Mouse (Mus musculus): ENCODE results near the gene Taar7e. TPM values are rescaled to one million over a fixed set of nuclear protein-coding genes. Genes with fewer than 3 reads are reported as not detected.
"Not testable (repeated sequence)": the region's sequence is repeated elsewhere in the genome, so short reads cannot be mapped to it uniquely, and the experiment has no call there.

Gene Taar7e
- polyA plus RNA-seq, 1 experiment from 2014 or later, result not detected

DNA sequence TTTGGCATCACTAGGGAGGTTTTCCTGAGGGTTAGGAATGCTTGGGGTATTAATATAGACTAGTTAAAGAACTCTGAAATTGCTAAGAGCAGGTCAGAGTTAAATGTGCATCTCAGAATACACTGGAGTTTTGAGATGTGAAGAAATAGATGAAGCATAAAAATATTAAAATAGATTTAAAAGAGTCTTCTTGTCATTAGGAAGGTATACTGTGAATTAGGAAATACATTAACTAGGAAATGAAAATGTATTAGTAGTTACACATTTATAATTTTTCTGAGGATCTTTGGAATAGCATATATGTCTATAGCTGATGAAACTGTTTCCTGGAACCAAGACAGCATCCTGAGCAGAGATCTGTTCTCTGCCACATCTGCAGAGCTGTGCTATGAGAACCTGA lies 11.8 kb downstream of the Taar7e start, which contains the start of gene Taar7f:
Gene Taar7f, plus strand, starts transcription at position 301 of the 400 bp plus-strand sequence.
- H3K4me1 ChIP-seq (ENCODE audit: control insufficient read depth, insufficient read depth, low read length), result no peaks in the 10 kb centered on the region
- no peak within 1 kb of the TSS for H3K9ac ChIP-seq (ENCODE audit: low read length)
- no peak for DNase-seq (ENCODE audit: low spot score, missing footprints)
- H3K36me3 ChIP-seq (ENCODE audit: control insufficient read depth, insufficient read depth, low read length), result no peaks in the 10 kb centered on the region
- no peaks in the 10 kb centered on the region for H3K27me3 ChIP-seq (ENCODE audit: control insufficient read depth, insufficient read depth, low read length)
- H3K9me3 ChIP-seq (ENCODE audit: control insufficient read depth, low read length), result no peaks in the 10 kb centered on the region
- H3K27ac ChIP-seq (ENCODE audit: low read depth, low read length), result no peak within 1 kb of the TSS
- no peak within 1 kb of the TSS for H3K4me3 ChIP-seq (ENCODE audit: low read depth, low read length)
- H3K4me2 ChIP-seq, result no peak within 1 kb of the TSS
- ATAC-seq (ENCODE audit: low FRiP score), result no peak

- no peaks in the 10 kb centered on the region for H3K36me3 ChIP-seq (ENCODE audit: control insufficient read depth, insufficient read depth, low read length)
- no peak overlapping the region for H3K4me3 ChIP-seq (ENCODE audit: low read depth, low read length)
- no peak overlapping the region for H3K4me2 ChIP-seq
- H3K9me3 ChIP-seq (ENCODE audit: control insufficient read depth, low read length), result no peaks in the 10 kb centered on the region
- no peaks in the 10 kb centered on the region for H3K4me1 ChIP-seq (ENCODE audit: control insufficient read depth, insufficient read depth, low read length)
- no peak for DNase-seq (ENCODE audit: low spot score, missing footprints)
- 83% methylated on average over 5 of the region's 5 CpGs for WGBS
- no peak overlapping the region for H3K27ac ChIP-seq (ENCODE audit: low read depth, low read length)
- ATAC-seq (ENCODE audit: low FRiP score), result no peak
- no peaks in the 10 kb centered on the region for H3K27me3 ChIP-seq (ENCODE audit: control insufficient read depth, insufficient read depth, low read length)
- no peak overlapping the region for H3K9ac ChIP-seq (ENCODE audit: low read length)
These were observed 14.6 kb downstream of the Taar7e start for GRCm38 (mm10) chr10:24052039-24052438.

DNA sequence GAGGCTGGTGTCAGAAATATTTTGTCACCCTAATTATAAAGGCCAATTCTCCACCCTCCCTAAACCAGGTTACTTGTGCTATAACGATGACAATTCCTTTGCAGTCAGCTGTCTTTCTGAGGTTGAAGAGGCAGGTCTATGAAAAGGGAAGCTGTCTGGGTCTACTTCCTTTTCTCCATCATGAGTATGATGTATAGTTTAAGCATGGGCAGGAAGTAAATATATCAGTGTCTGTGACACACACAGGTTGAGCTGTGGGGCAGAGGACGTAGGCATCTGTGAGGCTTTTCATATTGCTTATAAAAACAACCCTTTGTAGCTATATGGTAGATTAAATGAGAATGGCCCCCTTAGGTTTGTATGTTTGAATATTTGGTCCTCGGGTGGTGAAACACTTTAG lies 21.6 kb downstream of the Taar7e start:
- Histone ChIP-seq H3K27ac (ENCODE audit: low read depth, low read length) (no peak overlapping the region), H3K4me2 (no peak overlapping the region), H3K4me1 (ENCODE audit: control insufficient read depth, insufficient read depth, low read length) (no peaks in the 10 kb centered on the region), H3K9ac (ENCODE audit: low read length) (no peak overlapping the region), H3K4me3 (ENCODE audit: low read depth, low read length) (no peak overlapping the region), H3K36me3 (ENCODE audit: control insufficient read depth, insufficient read depth, low read length) (no peaks in the 10 kb centered on the region), H3K27me3 (ENCODE audit: control insufficient read depth, insufficient read depth, low read length) (no peaks in the 10 kb centered on the region), H3K9me3 (ENCODE audit: control insufficient read depth, low read length) (no peaks in the 10 kb centered on the region)
- no peak for DNase-seq (ENCODE audit: low spot score, missing footprints)
- no peak for ATAC-seq (ENCODE audit: low FRiP score)
- WGBS, result 91% methylated on average over 3 of the region's 3 CpGs

GRCm38 (mm10) chr10:24074751-24075150 lies 37.3 kb downstream of the Taar7e start:
- not testable (repeated sequence) for H3K4me2 ChIP-seq; H3K36me3 ChIP-seq (ENCODE audit: control insufficient read depth, insufficient read depth, low read length); H3K9me3 ChIP-seq (ENCODE audit: control insufficient read depth, low read length); H3K4me3 ChIP-seq (ENCODE audit: low read depth, low read length); H3K27me3 ChIP-seq (ENCODE audit: control insufficient read depth, insufficient read depth, low read length); DNase-seq (ENCODE audit: low spot score, missing footprints); H3K4me1 ChIP-seq (ENCODE audit: control insufficient read depth, insufficient read depth, low read length); H3K9ac ChIP-seq (ENCODE audit: low read length); ATAC-seq (ENCODE audit: low FRiP score); H3K27ac ChIP-seq (ENCODE audit: low read depth, low read length)
- 54% methylated on average over 2 of the region's 2 CpGs for WGBS

GRCm38 (mm10) chr10:24076200-24076599 lies 38.8 kb downstream of the Taar7e start, which contains the start of gene Taar8a:
Taar8a (plus strand) TSS chr10:24076500.
- ATAC-seq (ENCODE audit: low FRiP score); H3K4me3 ChIP-seq (ENCODE audit: low read depth, low read length); H3K4me2 ChIP-seq; H3K4me1 ChIP-seq (ENCODE audit: control insufficient read depth, insufficient read depth, low read length); DNase-seq (ENCODE audit: low spot score, missing footprints); H3K27me3 ChIP-seq (ENCODE audit: control insufficient read depth, insufficient read depth, low read length); H3K36me3 ChIP-seq (ENCODE audit: control insufficient read depth, insufficient read depth, low read length); H3K9ac ChIP-seq (ENCODE audit: low read length); H3K9me3 ChIP-seq (ENCODE audit: control insufficient read depth, low read length); H3K27ac ChIP-seq (ENCODE audit: low read depth, low read length): not testable (repeated sequence)
- 84% methylated on average over 2 of the region's 4 CpGs for WGBS

DNA sequence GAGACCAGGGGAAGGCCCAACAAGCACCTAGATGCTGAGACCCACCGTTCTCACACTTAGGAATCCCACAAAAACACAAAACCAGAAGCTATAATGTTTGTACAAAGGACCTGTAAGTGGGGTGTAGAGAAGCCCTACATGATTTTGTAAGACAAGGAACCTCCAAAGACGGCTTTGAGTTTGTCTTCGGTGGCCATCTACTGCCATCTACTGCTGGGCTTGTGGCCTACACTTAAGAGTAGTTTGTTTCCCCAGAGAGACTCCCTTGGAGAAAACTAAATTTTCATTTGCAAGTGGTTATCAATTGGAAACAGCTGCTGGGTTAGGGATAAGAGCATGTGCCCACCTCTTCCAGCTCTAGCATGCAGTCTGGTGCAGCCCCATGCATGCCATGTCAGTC lies 42.8 kb downstream of the Taar7e start:
- 52% methylated on average over 3 of the region's 3 CpGs for WGBS
- no peaks in the 10 kb centered on the region for H3K36me3 ChIP-seq (ENCODE audit: control insufficient read depth, insufficient read depth, low read length)
- H3K4me3 ChIP-seq (ENCODE audit: low read depth, low read length), result no peak overlapping the region
- H3K9me3 ChIP-seq (ENCODE audit: control insufficient read depth, low read length), result no peaks in the 10 kb centered on the region
- H3K27me3 ChIP-seq (ENCODE audit: control insufficient read depth, insufficient read depth, low read length), result no peaks in the 10 kb centered on the region
- DNase-seq (ENCODE audit: low spot score, missing footprints) (no peak), ATAC-seq (ENCODE audit: low FRiP score) (0 out of 2 replicates have a peak, but pooled peaks have one; percentile 14)
- H3K4me2 ChIP-seq, result no peak overlapping the region
- H3K9ac ChIP-seq (ENCODE audit: low read length), result no peak overlapping the region
- H3K4me1 ChIP-seq (ENCODE audit: control insufficient read depth, insufficient read depth, low read length), result no peaks in the 10 kb centered on the region
- no peak overlapping the region for H3K27ac ChIP-seq (ENCODE audit: low read depth, low read length)

GRCm38 (mm10) chr10:24085936-24086335 lies 48.5 kb downstream of the Taar7e start:
- H3K27me3 ChIP-seq (ENCODE audit: control insufficient read depth, insufficient read depth, low read length), result no peaks in the 10 kb centered on the region
- H3K4me2 ChIP-seq, result no peak overlapping the region
- H3K27ac ChIP-seq (ENCODE audit: low read depth, low read length), result no peak overlapping the region
- WGBS, result 54% methylated on average over 5 of the region's 5 CpGs
- H3K9ac ChIP-seq (ENCODE audit: low read length), result no peak overlapping the region
- no peaks in the 10 kb centered on the region for H3K36me3 ChIP-seq (ENCODE audit: control insufficient read depth, insufficient read depth, low read length)
- DNase-seq (ENCODE audit: low spot score, missing footprints), result no peak
- no peak overlapping the region for H3K4me3 ChIP-seq (ENCODE audit: low read depth, low read length)
- H3K4me1 ChIP-seq (ENCODE audit: control insufficient read depth, insufficient read depth, low read length), result no peaks in the 10 kb centered on the region
- ATAC-seq (ENCODE audit: low FRiP score), result no peak
- H3K9me3 ChIP-seq (ENCODE audit: control insufficient read depth, low read length), result no peaks in the 10 kb centered on the region

GRCm38 (mm10) chr10:24086555-24086954 lies 49.1 kb downstream of the Taar7e start:
- H3K9ac ChIP-seq (ENCODE audit: low read length), result no peak overlapping the region
- no peaks in the 10 kb centered on the region for H3K4me1 ChIP-seq (ENCODE audit: control insufficient read depth, insufficient read depth, low read length)
- no peak overlapping the region for H3K4me3 ChIP-seq (ENCODE audit: low read depth, low read length)
- ATAC-seq (ENCODE audit: low FRiP score) (no peak), DNase-seq (ENCODE audit: low spot score, missing footprints) (no peak)
- H3K27me3 ChIP-seq (ENCODE audit: control insufficient read depth, insufficient read depth, low read length), result no peaks in the 10 kb centered on the region
- no peak overlapping the region for H3K4me2 ChIP-seq
- H3K27ac ChIP-seq (ENCODE audit: low read depth, low read length), result no peak overlapping the region
- no peaks in the 10 kb centered on the region for H3K36me3 ChIP-seq (ENCODE audit: control insufficient read depth, insufficient read depth, low read length)
- 79% methylated on average over 5 of the region's 5 CpGs for WGBS
- H3K9me3 ChIP-seq (ENCODE audit: control insufficient read depth, low read length), result no peaks in the 10 kb centered on the region

- H3K9me3 ChIP-seq (ENCODE audit: control insufficient read depth, low read length), result no peaks in the 10 kb centered on the region
- no peaks in the 10 kb centered on the region for H3K4me1 ChIP-seq (ENCODE audit: control insufficient read depth, insufficient read depth, low read length)
- H3K36me3 ChIP-seq (ENCODE audit: control insufficient read depth, insufficient read depth, low read length), result no peaks in the 10 kb centered on the region
- ATAC-seq (ENCODE audit: low FRiP score) (no peak), DNase-seq (ENCODE audit: low spot score, missing footprints) (no peak)
- H3K4me3 ChIP-seq (ENCODE audit: low read depth, low read length), result no peak overlapping the region
- H3K9ac ChIP-seq (ENCODE audit: low read length), result no peak overlapping the region
- H3K4me2 ChIP-seq, result no peak overlapping the region
- H3K27me3 ChIP-seq (ENCODE audit: control insufficient read depth, insufficient read depth, low read length), result no peaks in the 10 kb centered on the region
- WGBS, result 79% methylated on average over 2 of the region's 2 CpGs
- no peak overlapping the region for H3K27ac ChIP-seq (ENCODE audit: low read depth, low read length)
These were observed 49.8 kb downstream of the Taar7e start for GRCm38 (mm10) chr10:24087168-24087567.
